Mouse (Mus musculus): ENCODE data around the gene Plscr2.

DNA sequence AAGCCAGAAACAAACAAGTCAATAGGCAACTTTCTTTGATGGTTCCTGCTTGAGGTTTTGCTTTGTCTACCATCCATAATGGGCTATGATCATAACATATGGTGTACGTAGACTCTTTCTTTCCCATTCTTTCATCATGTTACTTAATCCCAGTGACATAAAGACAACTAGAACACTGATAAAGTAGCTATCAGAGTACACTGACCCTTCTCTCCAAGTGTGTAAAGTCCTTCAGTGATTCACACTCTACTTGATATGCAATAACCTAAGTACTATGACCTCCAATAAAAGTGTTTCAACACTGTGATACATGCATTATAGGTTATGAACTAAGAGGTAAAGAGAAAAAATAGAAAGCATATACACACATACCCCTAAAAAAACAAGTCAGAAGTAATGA is 61.7 kb downstream of the Plscr2 start:
- TF ChIP-seq POLR2A (IDR thresholded peaks at IDR 0.05; ENCODE audit: borderline replicate concordance, extremely low read depth, low read depth, low read length) (no peak), CTCF (IDR thresholded peaks at IDR 0.05; ENCODE audit: insufficient read depth, low read length) (no peak)

Measured in lung, adult 2 months (tissue).